Mouse (Mus musculus) cerebellum, postnatal 10 days (tissue): ENCODE measurements around the gene Col5a3.
A peak's percentile ranks its signal among the peaks of the same experiment; 100 is the strongest.

Experiments used
- DNase-seq, 2 experiments: peaks; one replicate each; pipeline ENCODE4 v3.0.0; 2021; ENCODE audit warnings: mixed read lengths in 2 of 2

The Col5a3 gene

DNA sequence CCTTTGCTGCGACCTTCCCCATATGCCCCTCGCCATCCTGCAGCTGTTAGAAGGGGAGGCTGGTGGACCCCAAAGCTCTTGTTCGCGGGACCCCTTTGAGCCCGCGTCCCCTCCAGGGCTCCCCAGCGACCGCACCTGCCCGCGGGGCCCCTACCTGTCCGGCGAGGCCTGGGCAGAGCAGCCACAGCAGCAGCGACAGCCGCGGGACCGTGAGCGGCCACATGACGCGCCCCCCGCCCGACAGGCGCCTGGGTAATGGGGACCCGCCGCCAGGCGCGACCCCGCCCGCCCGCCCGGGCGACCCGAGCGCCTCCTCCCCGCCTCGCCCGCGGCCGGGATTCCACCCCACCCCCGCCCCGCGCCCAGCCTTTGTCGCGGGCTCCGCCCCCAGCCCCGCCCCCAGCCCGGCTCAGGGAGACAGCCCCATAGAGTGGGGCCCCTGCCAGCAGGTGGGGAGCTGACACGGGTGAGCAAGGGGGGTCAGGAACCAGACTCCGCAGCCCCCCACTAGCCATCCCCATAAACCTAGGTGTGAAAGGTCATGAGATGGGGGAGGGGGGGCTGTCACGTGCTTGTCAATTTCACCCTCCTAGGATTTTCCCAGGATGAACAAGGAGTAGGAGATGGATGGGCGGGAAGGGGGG lies 68.7 kb downstream of the Col5a3 start, which contains the start of gene Olfm2:
Gene Olfm2, minus strand, starts transcription at position 333 of the 644 bp plus-strand sequence.
- DNase-seq, result peak; percentile 46 to 64

DNA sequence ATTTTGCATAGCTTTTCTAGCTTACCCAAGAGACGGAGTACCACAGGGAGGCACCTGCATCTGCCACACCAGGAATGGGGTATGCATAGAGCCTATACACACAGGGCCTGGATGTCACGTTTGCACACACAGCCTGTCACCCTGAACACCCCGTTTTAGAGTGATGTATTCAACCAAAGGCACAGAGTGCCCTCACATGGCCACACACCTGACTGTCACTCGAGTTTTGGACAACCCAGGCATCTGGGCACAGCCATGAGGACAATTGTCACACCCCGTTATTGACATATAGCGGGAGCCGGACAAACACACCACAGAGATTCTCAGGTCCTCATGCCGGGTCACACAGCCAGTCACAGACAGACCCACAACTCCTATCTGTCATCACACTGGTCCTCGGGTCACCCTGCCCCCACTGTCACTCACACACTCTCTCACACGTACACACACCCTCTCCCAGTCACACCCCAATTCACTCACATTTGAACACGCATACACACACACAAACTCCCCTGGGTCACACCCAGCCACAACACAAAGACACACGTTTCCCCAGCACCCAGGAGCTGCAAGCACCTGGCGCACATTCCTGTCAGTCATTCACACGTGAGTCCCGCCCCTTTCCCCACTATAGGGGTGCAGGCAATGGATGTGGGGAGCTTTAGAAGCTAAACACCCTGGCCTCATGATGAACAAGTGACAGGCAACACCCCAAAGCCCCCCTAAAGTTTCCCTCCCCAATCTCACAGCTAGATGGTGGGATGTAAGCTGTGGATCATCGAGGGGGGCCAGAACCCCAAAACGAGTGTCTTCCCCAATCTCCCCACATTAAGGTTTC lies 69.5 kb downstream of the Col5a3 start:
- DNase-seq, result no peak

DNA sequence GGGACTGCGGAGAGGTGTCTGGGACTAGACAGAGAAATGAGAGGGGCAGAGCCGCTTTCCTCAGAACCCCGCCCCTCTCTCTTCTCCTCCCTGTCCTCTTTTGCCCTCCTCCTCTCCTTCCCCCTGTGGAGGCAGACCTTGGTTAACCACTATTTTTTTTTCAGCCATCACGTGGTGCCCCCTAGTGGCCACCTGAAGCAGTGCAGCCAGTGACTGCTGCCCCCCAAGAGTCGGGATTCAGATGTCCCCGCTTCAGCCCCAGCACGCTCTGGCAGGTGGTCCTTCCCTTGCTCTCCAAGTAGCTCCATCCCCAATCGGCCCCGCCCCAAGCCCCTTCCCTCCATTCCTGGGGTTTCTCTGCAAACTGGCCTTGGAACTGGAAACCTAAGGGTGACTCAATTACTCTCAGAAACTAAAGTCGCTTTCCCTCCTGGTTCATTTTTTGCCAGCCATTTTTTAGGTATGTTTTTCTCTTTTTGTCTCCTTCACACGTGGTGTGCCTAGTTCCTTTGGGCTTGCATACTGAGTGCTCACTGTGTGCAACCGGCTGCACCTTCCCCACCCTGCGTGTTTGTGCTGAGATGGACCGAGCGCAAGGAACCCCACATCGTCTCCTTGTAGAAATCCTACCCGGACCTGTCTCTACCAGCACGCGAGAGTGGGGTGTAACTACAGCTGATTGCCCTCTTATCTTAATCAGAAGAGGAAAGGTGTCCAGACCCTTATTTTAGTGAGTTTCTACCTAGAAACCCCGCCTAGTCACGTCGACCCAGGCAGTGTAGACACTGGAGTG lies 70.7 kb downstream of the Col5a3 start:
- peak; percentile 53 to 68 for DNase-seq

DNA sequence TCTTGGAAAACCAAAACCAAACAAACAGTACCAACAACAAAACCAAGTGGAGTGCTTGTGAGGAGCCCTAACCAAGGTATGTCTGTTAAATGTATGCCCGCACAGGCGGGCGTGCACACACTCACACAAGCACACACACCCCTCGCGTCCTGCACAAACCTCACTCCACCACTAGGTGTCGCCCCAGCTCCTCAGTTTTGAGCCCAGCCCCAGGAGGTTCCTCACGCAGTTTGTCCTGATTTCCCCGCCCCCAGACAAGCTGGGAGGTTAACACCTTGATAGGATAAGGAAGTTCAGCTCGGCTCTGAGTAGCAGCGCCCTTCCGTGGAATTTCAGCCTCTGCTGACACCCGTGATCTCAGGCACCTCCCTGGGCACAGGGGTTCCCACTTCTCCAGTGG lies 74.5 kb downstream of the Col5a3 start:
- DNase-seq, result peak; percentile 90 to 92

DNA sequence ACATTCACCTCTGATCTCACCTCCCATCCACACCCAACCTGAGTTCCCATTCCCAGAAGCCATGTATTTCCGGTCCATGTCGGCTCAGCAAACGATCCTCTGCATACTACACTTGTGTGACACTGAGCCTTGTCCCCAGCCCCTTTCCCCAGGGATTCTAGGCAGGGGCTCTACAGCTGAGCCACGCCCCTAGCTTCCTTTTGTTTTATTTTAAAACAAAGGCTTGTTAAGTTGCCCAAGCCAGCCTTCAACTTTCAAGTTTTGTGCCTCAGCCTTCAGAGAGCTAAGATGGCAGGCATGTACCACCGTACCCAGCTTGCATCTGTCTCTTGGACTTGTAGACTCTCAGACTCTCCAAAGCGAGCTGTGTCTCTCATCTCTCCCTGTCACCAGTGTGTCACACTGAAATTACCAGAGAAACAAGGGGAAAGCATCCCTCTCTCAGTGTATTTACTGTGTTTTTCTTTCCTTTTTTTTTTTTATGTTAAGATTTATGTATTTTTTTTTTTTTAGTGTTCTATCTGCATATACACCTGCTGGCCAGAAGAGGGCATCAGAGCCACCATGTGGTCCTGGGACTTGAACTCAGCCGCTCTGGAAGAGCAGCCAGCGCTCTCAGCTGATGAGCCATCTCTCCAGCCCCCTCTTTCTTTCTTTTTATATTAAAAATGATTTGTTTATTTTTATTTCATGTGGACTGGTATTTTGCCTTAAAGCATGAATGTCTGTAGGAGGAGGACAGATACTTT lies 76.4 kb downstream of the Col5a3 start:
- DNase-seq, result peak; percentile 62 to 70

DNA sequence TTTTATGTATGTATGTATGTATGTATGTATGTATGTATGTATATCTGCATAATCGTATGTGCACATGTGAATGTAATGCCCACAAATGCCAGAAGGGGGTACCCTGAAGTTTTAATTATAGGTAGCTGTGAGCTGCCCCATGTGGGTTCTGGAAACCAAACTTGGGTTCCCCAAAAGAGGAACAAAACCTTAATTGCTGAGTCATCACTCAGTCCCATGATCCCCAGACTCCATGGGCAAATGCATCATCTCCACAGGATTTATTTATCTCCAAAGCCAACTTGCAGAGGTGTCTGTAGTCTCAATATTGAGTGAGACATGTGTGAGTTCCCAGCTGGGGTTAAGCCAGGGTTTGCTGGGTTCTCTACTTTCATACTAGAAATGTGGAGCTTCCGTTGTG lies 77.6 kb downstream of the Col5a3 start:
- no peak for DNase-seq

DNA sequence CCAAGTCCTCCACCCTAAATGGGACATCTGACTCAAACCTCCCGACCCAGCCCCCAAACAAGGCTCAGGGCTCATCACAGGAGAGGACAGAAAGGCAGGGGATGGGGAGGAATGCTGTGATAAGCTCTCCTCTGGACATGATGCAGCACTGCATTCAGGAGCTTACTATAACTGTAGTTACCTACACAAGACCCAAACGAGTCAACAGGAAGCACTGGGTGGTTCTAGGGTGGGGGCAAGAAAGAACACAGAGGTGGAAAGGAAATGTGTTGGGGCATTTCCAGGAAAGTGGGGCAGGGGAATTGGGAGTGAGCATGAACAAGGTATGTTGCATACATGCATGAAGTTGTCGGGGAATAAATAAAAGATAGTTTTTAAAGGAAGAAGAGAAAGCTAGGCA lies 80.2 kb downstream of the Col5a3 start:
- no peak for DNase-seq

DNA sequence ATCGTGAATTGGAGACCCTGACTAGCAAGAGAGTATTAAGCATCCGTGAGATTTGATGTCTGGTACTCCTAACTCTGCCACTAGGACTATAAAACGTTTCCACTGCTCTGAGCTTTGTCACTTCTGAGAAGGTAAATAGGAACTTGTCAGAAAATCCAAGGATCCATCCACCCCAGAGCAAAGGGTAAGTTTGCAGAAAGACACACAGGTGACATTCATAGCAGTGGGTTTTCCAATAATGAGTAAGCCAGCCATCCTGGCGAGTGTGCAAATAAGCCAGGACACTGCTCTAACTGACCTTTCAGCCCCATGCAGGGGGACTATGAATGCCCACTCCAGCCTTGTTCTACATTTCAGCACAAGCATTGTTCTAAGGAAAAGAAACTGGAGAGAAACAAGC lies 83.1 kb downstream of the Col5a3 start:
- DNase-seq, result no peak

DNA sequence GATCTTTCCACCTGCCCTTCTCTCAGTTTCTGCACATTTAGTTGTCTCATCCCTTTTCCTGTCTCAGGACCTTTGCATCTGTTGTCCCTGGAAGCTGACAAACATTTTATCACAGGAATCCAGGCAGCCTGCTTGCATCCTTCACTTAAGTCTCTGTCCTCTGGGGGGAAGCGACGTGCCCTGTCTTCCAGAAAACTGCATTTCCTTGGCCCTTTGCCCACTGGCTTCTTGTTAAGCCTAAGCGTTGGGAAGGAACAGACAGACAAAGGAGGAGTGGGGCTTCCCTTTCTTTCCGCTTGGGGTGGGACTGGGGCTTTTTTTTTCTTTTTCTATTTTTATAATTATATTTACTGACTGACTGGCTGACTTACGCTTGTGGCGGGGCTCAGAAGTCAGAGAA lies 85.4 kb downstream of the Col5a3 start:
- peak; percentile 40 to 47 for DNase-seq

DNA sequence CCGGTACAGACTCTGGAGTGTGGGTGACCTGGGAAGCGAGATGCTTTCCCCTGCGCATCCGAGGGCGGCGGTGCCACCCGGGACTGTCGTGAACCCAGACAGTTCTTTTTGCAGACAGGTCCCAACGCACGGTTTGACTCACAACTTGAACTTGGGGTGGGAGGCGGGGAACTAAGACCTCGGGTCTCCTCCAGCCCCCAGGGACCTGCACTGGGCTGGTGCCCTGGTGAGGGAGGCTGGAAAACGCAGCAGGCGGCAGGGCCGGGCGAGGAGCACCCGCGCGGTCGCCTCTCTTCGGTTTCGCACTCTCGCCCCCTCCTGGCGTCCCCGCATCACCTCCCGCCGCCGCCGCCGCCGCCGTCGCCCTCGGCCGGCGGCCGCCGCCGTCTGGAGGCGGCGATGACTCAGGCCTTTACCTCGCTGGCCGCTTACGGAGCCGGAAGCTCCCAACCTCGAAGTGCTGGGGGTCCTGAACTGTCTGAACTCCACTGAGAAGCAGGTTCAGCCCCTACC lies 87.2 kb downstream of the Col5a3 start:
- DNase-seq, result peak; percentile 67 to 77

DNA sequence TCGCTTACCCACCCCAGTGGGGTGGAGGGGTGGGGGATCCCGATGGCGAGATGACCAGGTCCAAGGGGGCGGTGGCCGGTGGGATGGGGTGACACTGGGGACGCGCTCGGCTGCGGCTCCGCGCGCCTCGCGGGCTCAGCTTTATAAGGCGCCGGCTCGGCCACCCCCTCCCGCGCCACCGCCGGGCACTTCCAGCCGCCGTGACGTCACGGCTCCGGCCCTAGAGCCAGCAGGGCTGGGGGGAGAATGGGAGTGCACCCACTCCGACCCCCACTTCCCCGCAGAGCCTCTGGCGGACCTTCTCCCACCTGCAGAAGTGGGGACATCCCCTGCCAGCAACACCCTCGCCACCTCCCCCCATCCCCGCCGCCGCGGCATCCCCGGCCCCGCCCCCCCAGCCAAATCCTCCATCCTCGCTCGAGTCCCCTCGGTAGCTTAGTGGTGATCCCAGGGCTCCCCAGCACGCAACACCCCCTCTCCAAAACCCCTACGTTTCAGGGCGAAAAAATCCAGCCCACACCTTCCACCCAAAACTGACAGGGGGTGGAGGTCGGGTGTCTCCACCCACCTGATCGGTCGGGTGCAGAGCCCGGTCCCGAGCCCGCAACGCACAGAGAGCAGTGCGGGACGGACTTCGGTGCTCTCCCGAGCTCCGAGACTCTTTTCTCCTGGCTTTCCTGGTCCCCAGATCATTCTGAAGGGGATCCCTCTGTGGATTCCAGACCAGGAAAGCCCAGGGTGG lies 87.8 kb downstream of the Col5a3 start:
- peak; percentile 50 to 59 for DNase-seq

DNA sequence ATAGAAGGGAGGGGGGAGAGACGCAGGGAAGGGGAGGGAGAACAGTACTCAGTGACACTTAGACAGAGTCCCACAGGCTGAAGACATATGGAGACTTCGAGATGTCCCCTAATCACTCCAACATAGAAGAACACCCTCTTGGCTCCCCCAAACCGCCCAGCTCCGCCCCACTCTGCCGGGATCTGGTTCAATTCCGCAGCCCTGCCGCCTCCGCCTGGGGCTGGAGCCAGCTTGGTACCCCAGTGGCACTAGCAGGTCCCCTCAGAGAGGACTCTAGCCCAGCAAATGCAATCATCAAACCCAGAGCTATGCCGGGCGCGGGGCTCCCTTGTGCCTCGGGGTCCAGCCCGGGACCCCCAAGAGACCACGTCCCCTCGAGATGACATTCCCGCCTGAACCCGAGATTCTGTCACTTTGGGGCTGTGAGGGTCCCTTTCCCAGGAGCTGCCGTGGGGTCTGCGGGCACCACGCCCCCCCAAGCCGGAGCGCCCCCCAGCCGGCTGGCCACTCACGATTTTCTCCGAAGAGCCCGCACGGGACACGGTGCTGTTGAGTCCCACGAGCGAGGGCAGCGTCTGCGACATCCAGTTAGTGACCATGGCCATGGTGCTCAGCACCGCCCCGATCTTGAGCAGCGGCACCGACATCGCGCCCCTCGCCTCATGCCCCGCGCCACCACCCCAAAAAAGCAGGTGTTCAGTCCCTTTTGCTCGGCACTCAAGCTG lies 88.6 kb downstream of the Col5a3 start:
- peak; percentile 35 to 39 for DNase-seq

DNA sequence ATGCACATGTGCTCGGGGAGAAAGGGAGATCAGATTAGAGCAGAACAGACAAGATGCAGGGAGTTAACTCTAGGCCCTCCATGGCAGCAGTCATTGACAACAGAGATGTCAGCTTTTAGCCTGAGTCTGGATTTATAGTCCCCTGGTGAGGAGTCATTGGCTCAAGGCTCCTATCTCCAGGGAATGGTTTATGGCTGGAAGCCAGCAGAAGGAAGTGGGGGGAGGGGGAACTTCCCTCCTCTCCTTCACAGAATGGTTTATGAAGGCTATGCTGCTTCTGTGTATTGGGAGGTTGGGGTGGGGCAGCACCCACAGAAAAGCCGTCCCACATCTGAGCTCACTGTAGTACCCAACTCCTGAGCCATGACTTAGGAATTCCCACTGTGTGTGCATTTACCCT lies 93.3 kb downstream of the Col5a3 start:
- DNase-seq, result no peak
